Mouse (Mus musculus) heart, adult 8-10 months (tissue): ENCODE data around the gene Pcif1. TPM values are rescaled to one million over a fixed set of nuclear protein-coding genes. Genes with fewer than 3 reads are reported as not detected.
"Not testable (repeated sequence)": the region's sequence is repeated elsewhere in the genome, so short reads cannot be mapped to it uniquely, and the experiment has no call there.

Experiments used
- DNase-seq: peaks from one replicate; pipeline ENCODE4 v3.0.0; 2022; ENCODE audit warnings: low spot score
- total RNA-seq, 4 experiments: library from RNA; stranded (reverse); gene quantifications; 2 replicates each; pipeline ENCODE4 v1.2.4; 2022

Gene Pcif1
- total RNA-seq, 4 experiments from 2014 or later = 23.3 to 34.7 (median 33.0) TPM

DNA sequence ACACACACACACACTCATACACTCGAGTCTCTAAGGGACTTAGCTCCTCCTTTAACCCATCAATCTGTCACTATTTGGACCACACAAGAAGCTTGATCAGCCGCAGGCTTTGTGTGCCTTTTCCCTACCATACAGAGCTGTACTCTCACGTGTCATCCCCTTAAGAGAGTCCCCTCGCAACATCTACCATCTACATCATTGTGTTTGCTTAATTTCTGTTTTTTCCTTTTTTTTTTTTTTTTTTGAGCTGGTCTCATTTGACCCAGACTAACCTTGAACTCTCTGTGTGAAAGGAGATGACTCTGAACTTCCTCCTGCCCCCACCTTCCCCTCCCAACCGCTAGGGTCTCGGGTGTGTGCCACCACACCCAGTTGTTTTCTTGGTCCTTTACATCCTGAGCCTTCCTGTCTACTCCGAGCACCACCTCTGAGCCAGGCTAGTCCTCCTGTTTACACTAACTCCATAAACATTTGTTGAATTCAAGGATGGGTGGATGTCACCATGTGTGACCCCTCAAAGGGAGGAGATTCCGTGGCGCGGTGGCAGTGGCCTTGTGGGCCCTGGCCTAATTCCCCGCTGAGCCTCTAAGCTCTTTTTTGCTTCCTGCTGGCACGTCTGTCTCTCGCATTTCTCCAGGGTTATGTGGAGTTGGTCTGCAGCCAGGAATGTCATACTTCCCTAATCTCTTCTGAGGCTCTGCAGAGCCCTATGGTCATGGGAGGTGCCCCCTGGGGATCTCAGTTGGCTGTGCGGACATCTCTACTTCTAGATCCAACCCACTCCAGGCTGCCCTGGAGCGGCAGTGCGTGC is 12.2 kb upstream of the Pcif1 start:
- DNase-seq = peak; percentile 89

DNA sequence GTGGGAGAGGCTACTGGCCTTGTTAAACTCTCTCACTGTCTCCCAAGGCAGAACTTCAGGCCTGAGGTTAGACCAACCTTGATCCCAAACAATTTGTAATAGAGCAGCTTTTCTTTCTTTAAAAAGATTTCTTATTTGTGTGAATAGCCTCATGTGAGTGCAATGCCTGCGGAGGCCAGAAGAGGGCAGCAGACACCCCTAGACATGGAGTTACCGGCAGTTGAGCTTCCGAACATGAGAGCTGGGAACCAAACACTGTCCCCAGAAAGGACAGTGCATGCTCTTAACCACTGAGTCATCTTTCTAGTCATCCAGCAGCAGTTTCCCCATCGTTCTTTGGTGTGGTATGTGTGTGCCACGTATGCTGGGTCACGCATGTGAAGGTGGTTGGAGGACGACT is 11.5 kb upstream of the Pcif1 start:
- no peak for DNase-seq

GRCm38 (mm10) chr2:164868491-164868890 is 10.6 kb upstream of the Pcif1 start:
- no peak for DNase-seq

DNA sequence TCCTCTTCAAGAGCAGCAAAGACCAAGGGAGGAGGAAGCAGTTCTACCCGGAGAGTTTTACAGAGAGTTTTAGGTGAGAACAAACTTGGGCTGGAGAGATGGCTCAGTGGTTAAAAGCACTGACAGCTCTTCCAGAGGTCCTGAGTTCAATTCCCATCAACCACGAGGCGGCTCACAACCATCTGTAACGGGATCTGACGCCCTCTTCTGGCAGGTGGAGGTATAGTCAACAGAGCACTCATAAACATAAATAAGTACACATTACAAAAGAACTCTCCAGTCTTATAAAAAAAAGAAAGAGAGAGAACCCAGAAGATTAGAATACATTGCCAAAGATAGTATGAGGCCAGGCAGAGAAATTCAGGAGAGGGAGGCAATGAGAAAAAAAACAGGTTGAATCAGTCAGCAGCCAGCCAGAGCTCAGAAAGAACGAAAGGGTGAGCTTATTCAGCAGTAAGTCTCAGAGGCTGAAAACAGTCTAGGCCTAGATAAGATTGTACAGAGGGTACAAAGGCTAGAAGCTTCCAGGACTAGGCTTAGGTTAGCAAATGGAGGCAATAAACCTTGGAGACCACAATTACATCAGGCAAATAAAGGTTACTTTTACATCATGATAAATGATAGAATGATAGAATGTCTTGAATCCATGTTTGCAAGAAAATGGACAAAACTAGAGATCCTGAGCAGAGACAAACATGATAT is 7.4 kb upstream of the Pcif1 start:
- DNase-seq = no peak

DNA sequence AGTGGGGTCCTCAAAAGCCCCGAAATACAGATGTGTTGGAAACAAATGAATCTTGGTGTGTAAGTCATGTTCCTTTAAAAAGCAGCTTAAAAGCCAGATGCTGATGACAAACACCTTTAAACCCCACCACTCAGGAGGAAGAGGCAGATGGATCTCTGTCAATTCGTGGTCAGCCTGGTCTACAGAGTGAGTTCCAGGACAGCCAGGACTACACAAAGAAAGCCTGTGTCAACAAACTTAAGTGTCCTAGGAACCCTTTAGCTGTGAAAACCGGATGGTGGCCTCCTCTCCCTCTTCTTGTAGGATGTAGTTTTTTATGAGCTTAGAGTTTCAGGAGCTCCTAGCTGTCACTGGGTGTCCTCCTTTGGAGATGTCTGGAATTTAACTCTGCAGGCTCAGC is 5.5 kb upstream of the Pcif1 start:
- DNase-seq = no peak

DNA sequence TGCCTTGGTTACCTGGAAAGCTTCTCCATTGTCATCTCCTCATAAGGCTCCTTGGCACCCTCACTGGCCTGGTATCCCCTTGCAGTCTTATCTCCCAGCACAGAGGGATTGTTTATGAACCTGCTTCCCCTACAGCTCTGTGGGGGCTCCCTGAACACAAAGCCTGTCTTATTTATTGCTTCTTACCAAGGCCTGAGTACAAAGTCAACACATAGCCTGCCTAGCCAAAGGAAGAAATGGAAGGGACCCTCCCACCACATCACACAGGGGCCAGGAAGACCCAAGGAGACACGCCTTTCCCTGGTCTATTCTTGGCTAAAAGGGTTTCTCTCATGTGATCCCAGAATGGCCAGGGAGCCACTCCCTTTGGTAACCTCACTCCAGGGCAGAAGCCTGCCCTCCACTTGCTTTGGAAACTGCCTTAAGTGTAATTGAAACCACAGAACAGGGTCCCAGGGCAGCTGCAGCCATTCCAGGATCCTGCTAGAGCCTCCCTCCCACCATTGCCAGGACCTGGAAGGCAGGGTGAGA is 4.8 kb upstream of the Pcif1 start:
- DNase-seq = peak; percentile 82

DNA sequence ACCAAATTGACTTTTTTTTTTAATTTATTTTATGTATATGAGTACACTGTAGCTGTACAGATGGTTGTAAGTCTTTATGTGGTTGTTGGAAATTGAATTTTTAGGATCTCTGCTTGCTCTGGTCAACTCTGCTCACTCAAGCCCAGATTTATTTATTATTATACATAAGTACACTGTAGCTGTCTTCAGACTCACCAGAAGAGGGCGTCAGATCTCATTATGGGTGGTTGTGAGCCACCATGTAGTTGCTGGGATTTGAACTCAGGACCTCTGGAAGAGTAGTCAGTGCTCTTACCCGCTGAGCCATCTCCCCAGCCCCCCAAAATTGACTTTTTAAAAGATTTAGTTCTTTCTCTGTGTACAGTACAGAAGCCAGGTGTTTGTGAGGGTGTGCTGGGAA is 3.5 kb upstream of the Pcif1 start:
- not testable (repeated sequence) for DNase-seq

DNA sequence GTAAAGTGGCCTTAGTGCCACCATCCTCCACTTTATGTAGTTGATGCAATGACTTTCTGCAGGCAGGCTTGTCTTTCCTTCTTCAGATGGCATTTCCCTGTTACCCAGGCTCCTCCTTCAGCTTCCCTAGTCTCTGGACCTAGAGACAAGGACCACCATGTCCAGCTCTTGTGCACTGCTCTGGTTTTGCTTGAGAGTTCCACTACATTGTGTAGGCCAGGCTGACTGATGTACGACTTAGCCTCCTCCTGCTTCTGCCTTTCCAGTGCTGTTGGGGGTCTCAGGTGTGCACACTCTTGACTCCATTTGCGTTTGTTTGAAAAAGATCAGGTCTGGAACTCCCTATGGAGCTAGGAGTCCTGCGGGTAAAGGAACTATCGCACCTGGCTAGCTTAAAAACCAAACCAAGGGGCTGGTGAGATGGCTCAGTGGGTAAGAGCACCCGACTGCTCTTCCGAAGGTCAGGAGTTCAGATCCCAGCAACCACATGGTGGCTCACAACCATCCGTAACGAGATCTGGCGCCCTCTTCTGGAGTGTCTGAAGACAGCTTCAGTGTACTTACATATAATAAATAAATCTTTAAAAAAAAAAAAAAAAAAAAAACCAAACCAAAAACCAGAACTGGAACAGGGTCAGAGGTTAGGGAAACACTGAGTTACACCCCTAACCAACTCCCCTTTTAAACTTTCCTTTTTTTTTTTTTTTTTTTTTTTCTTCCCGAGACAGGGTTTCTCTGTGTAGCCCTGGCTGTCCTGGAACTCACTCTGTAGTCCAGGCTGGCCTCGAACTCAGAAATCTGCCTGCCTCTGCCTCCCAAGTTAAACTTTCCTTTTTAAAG is 1.5 kb upstream of the Pcif1 start:
- DNase-seq = not testable (repeated sequence)

DNA sequence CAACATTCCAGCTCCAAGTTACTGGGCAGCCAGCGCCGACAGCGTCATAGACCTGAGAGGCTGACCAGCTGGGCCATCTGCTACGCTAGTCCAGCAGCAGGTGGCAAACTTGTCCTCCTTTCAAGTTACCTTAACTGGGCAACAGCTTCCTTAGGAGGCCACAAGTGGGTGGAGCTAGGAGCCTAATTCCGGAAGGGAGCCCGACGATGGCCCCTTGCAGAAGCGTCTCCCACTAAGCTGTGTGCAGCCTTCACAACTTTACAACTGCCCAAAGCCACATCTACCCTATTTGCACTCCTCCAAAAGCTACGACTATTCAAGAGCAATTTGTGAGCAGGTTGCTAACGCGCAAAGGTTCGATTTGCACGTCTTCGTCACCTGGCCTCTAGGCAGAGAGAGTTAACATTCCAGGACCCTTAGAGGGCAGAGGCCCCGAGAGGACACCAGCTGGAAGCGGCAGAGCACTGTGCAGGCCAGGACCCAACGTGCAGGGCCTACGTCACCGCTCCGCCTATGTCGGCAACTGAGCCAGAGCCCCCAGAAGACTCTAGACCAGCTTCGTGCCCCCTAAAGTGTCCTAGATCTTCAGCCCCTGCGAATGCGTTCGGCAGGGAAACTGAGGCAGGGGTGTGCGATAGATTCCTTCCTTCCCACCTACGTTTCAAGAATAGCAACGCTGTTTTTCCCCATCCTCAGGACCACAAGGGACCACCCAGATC is 436 bp upstream of the Pcif1 start:
- DNase-seq = no peak

GRCm38 (mm10) chr2:164879568-164880277 is 619 bp downstream of the Pcif1 start:
- DNase-seq = peak; percentile 93

GRCm38 (mm10) chr2:164882619-164883018 is 3.5 kb downstream of the Pcif1 start:
- no peak for DNase-seq

GRCm38 (mm10) chr2:164885788-164886187 is 6.7 kb downstream of the Pcif1 start:
- peak; percentile 61 for DNase-seq

DNA sequence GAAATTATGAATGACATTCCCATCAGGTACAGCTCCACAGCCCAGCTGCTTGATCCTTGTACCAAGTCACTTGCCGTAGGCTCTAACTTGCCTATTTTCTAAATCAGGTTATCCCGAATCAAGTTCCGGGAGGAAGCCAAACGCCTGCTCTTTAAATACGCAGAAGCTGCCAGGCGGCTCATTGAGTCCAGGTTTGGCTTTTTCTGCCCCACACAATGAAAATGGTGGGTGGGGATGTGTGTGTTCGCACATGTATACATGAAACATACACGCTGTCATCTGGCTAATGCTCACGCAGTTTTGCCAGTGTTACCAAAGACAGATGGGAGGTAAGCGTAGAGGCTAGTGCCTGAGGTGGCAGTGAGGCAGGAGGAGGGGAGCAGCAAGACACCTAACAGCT is 7.5 kb downstream of the Pcif1 start:
- DNase-seq = no peak

DNA sequence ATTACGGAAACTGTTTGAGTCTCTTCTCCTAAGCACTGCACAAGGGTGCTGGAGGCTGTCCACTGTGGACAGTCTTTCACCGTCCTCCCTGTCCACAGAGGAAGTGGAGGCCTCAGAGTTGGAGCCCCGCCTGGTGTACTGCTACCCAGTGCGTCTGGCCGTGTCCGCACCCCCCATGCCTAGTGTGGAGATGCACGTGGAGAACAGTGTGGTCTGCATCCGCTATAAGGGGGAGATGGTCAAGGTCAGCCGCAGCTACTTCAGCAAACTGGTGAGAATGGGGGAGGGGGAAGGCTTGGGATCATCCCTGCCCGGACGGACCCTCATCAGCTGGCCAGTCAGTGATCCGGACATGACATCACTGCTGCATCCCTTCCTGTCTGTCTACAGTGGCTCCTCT is 9.9 kb downstream of the Pcif1 start:
- no peak for DNase-seq

GRCm38 (mm10) chr2:164889960-164890359 is 10.9 kb downstream of the Pcif1 start:
- DNase-seq = no peak

DNA sequence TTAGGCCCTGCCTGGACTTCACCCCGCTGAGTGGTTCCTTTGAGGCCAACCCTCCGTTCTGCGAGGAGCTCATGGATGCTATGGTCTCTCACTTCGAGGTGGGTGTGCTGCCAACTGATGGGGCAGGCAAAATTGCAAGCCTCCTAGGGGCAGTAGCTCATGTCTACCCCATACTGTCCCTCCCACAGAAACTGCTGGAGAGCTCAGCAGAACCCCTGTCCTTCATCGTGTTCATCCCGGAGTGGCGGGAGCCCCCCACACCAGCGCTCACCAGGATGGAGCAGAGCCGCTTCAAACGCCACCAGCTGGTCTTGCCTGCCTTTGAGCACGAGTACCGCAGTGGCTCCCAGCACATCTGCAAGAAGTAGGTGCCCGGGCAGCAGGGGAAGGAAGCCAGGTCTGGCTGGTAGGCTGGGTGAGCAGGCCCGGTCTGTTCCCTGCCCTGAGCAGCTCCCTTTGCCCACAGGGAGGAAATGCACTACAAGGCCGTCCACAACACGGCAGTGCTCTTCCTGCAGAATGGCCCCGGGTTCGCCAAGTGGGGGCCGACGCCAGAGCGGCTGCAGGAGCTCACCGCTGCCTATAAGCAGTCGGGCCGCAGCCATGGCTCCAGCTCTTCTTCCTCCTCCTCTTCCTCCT is 11.4 kb downstream of the Pcif1 start:
- DNase-seq = no peak

GRCm38 (mm10) chr2:164891056-164891834 is 12.1 kb downstream of the Pcif1 start:
- DNase-seq = no peak

- DNase-seq = peak; percentile 38
Measured at GRCm38 (mm10) chr2:164891908-164892695, 13.0 kb downstream of the Pcif1 start.
